Mouse (Mus musculus) erythroblast, embryonic 14.5 days (primary cell): ENCODE measurements around the gene Pxylp1. TPM values are rescaled to one million over a fixed set of nuclear protein-coding genes. Genes with fewer than 3 reads are reported as not detected.

Experiments used
- H3K27me3 ChIP-seq: 2 replicates; pipeline ENCODE4 v1.6.1; 2012; ENCODE audit warnings: inconsistent platforms; ENCODE audit not compliant: control insufficient read depth
- H3K36me3 ChIP-seq: 2 replicates; pipeline ENCODE4 v1.6.1; 2012; ENCODE audit warnings: mild to moderate bottlenecking, inconsistent platforms; ENCODE audit not compliant: control insufficient read depth
- H3K4me1 ChIP-seq: 2 replicates; pipeline ENCODE4 v1.6.1; 2012; ENCODE audit warnings: inconsistent platforms; ENCODE audit not compliant: control insufficient read depth
- H3K4me3 ChIP-seq: replicated peaks from 2 replicates; pipeline ENCODE3; 2012; ENCODE audit warnings: moderate library complexity, mild to moderate bottlenecking, inconsistent platforms
- H3K9me3 ChIP-seq: 2 replicates; pipeline ENCODE4 v1.6.1; 2012; ENCODE audit warnings: low read length, inconsistent platforms, mixed read lengths; ENCODE audit not compliant: control insufficient read depth
- GATA1 ChIP-seq: IDR thresholded peaks from 2 replicates; pipeline ENCODE4 v1.6.1; 2012; ENCODE audit warnings: low read length, inconsistent platforms, mixed read lengths
- TAL1 ChIP-seq: IDR thresholded peaks from 3 replicates; pipeline ENCODE4 v1.6.1; 2012; ENCODE audit warnings: low read length, inconsistent platforms, mixed read lengths
- polyA plus RNA-seq: library from polyadenylated mRNA; stranded (reverse); fragments of >175 nt; gene quantifications from 2 replicates; pipeline ENCODE4 v1.2.3, GENCODE M21; 2012

Pxylp1 gene
- polyA plus RNA-seq, 1 experiment: 0.05 TPM

- no peak for TF ChIP-seq TAL1
- TF ChIP-seq GATA1: no peak
- no peaks in the 10 kb centered on the region for H3K9me3 ChIP-seq
- H3K4me1 ChIP-seq: no peaks in the 10 kb centered on the region
- H3K27me3 ChIP-seq: no peaks in the 10 kb centered on the region
- no peak overlapping the region for H3K4me3 ChIP-seq
- H3K36me3 ChIP-seq: no peaks in the 10 kb centered on the region
Measured at GRCm38 (mm10) chr9:96824026-96824425, 68.4 kb downstream of the Pxylp1 start.

GRCm38 (mm10) chr9:96823541-96823940, 68.9 kb downstream of the Pxylp1 start:
- Histone ChIP-seq H3K36me3 (no peaks in the 10 kb centered on the region), H3K4me3 (no peak overlapping the region), H3K9me3 (no peaks in the 10 kb centered on the region), H3K27me3 (no peaks in the 10 kb centered on the region), H3K4me1 (no peaks in the 10 kb centered on the region)
- TF ChIP-seq GATA1: no peak
- no peak for TF ChIP-seq TAL1

- Histone ChIP-seq H3K4me3 (no peak overlapping the region), H3K27me3 (no peaks in the 10 kb centered on the region), H3K9me3 (no peaks in the 10 kb centered on the region), H3K36me3 (no peaks in the 10 kb centered on the region), H3K4me1 (no peaks in the 10 kb centered on the region)
- TF ChIP-seq TAL1 (no peak), GATA1 (no peak)
Measured at GRCm38 (mm10) chr9:96823005-96823404, 69.5 kb downstream of the Pxylp1 start.

GRCm38 (mm10) chr9:96818822-96819481, 73.5 kb downstream of the Pxylp1 start:
- Histone ChIP-seq H3K27me3 (no peaks in the 10 kb centered on the region), H3K9me3 (no peaks in the 10 kb centered on the region), H3K4me3 (no peak overlapping the region), H3K36me3 (no peaks in the 10 kb centered on the region), H3K4me1 (no peaks in the 10 kb centered on the region)
- TF ChIP-seq TAL1 (no peak), GATA1 (no peak)

GRCm38 (mm10) chr9:96818128-96818821, 74.2 kb downstream of the Pxylp1 start:
- H3K36me3 ChIP-seq: no peaks in the 10 kb centered on the region
- no peaks in the 10 kb centered on the region for H3K27me3 ChIP-seq
- no peak for TF ChIP-seq GATA1
- TF ChIP-seq TAL1: no peak
- H3K4me3 ChIP-seq: no peak overlapping the region
- H3K9me3 ChIP-seq: no peaks in the 10 kb centered on the region
- no peaks in the 10 kb centered on the region for H3K4me1 ChIP-seq

- H3K9me3 ChIP-seq: no peaks in the 10 kb centered on the region
- H3K4me3 ChIP-seq: no peak overlapping the region
- H3K27me3 ChIP-seq: no peaks in the 10 kb centered on the region
- H3K36me3 ChIP-seq: no peaks in the 10 kb centered on the region
- H3K4me1 ChIP-seq: no peaks in the 10 kb centered on the region
- TF ChIP-seq GATA1: no peak
- no peak for TF ChIP-seq TAL1
Measured at GRCm38 (mm10) chr9:96811996-96812395, 80.5 kb downstream of the Pxylp1 start.

GRCm38 (mm10) chr9:96800131-96800825, 92.2 kb downstream of the Pxylp1 start:
- H3K4me1 ChIP-seq: peaks cover 3% of the 10 kb centered on the region
- H3K36me3 ChIP-seq: no peaks in the 10 kb centered on the region
- TF ChIP-seq TAL1 (no peak), GATA1 (no peak)
- H3K4me3 ChIP-seq: no peak overlapping the region
- H3K9me3 ChIP-seq: no peaks in the 10 kb centered on the region
- H3K27me3 ChIP-seq: no peaks in the 10 kb centered on the region

GRCm38 (mm10) chr9:96797311-96797710, 95.2 kb downstream of the Pxylp1 start:
- TF ChIP-seq TAL1: no peak
- TF ChIP-seq GATA1: no peak
- Histone ChIP-seq H3K4me1 (peaks cover 4% of the 10 kb centered on the region), H3K4me3 (no peak overlapping the region), H3K36me3 (no peaks in the 10 kb centered on the region), H3K9me3 (no peaks in the 10 kb centered on the region), H3K27me3 (no peaks in the 10 kb centered on the region)

GRCm38 (mm10) chr9:96795399-96795928, 97.0 kb downstream of the Pxylp1 start:
- TF ChIP-seq TAL1 (no peak), GATA1 (no peak)
- Histone ChIP-seq H3K4me3 (peak overlapping the region; percentile 48), H3K4me1 (peaks cover 4% of the 10 kb centered on the region), H3K27me3 (no peaks in the 10 kb centered on the region), H3K36me3 (no peaks in the 10 kb centered on the region), H3K9me3 (no peaks in the 10 kb centered on the region)
